Mouse (Mus musculus) forebrain, embryonic 11.5 days (tissue): ENCODE results near the gene Gng13. TPM values are rescaled to one million over a fixed set of nuclear protein-coding genes. Genes with fewer than 3 reads are reported as not detected.

Source experiments
- ATAC-seq: fragments of 200-750 bp; cut with Nextera tagmentation; replicated peaks from 2 replicates; pipeline ENCODE4 v1.8.0; 2017; ENCODE audit warnings: moderate TSS enrichment; ENCODE audit not compliant: low FRiP score
- DNase-seq: peaks from one replicate; pipeline ENCODE4 v3.0.0-alpha.2; 2017; ENCODE audit warnings: low spot score
- H3K27ac ChIP-seq: fragments of 300-500 bp; sonication (generic); 2 replicates; pipeline ENCODE4 v1.5.1; 2014; ENCODE audit warnings: low read depth, low read length
- H3K27me3 ChIP-seq: fragments of 300-500 bp; sonication (generic); 2 replicates; pipeline ENCODE4 v1.6.1; 2014; ENCODE audit warnings: mild to moderate bottlenecking, low read length, mixed read lengths; ENCODE audit not compliant: control insufficient read depth, insufficient read depth
- H3K36me3 ChIP-seq: fragments of 300-500 bp; sonication (generic); 2 replicates; pipeline ENCODE4 v1.6.1; 2014; ENCODE audit warnings: mild to moderate bottlenecking, low read length, moderate library complexity, mixed read lengths; ENCODE audit not compliant: control insufficient read depth, insufficient read depth
- H3K4me1 ChIP-seq: fragments of 300-500 bp; sonication (generic); replicated peaks from 2 replicates; pipeline ENCODE4 v1.6.1; 2014; ENCODE audit warnings: low read length, mixed read lengths; ENCODE audit not compliant: control insufficient read depth, insufficient read depth
- H3K4me2 ChIP-seq: fragments of 300-500 bp; sonication (generic); 2 replicates; pipeline ENCODE4 v1.6.1; 2014; ENCODE audit warnings: low read depth, mild to moderate bottlenecking, low read length, moderate library complexity, mixed read lengths; ENCODE audit not compliant: severe bottlenecking
- H3K4me3 ChIP-seq: fragments of 300-500 bp; sonication (generic); 2 replicates; pipeline ENCODE4 v1.5.1; 2014; ENCODE audit warnings: low read depth, low read length
- H3K9ac ChIP-seq: fragments of 300-500 bp; sonication (generic); 2 replicates; pipeline ENCODE4 v1.6.1; 2014; ENCODE audit warnings: low read length
- H3K9me3 ChIP-seq: fragments of 300-500 bp; sonication (generic); 2 replicates; pipeline ENCODE4 v1.6.1; 2016; ENCODE audit warnings: low read length, mixed read lengths; ENCODE audit not compliant: control insufficient read depth
- WGBS: fragments of 180-500 bp; shearing (Covaris S2); extraction: QIAGEN DNeasy Blood & Tissue Kit; methylation state at CpG from one replicate; pipeline ENCODE4 v1.1.7; 2014; 5-methylcytosine and 5-hydroxymethylcytosine counted together
- polyA plus RNA-seq: library from polyadenylated mRNA; unstranded; fragments of >200 nt; fragmentation: Nextera tagmentation; extraction: Ambion mirVana; gene quantifications from 2 replicates; pipeline ENCODE4 v1.2.1, GENCODE M21; 2014

The Gng13 gene
- polyA plus RNA-seq, 1 experiment from 2014 or later = 0.92 TPM

GRCm38 (mm10) chr17:25723470-25723869 lies 6.5 kb downstream of the Gng13 start:
- Histone ChIP-seq H3K9me3 (no peaks in the 10 kb centered on the region), H3K4me1 (peaks cover 17% of the 10 kb centered on the region), H3K4me3 (no peak overlapping the region), H3K27me3 (no peaks in the 10 kb centered on the region; the same call in 1 of the 2 replicates), H3K4me2 (no peak overlapping the region), H3K27ac (no peak overlapping the region), H3K9ac (no peak overlapping the region), H3K36me3 (no peaks in the 10 kb centered on the region; the same call in 1 of the 2 replicates)
- ATAC-seq (no peak), DNase-seq (no peak)
- WGBS = 98% methylated on average over 19 of the region's 19 CpGs

- Histone ChIP-seq H3K36me3 (no peaks in the 10 kb centered on the region; the same call in 1 of the 2 replicates), H3K4me2 (no peak overlapping the region), H3K4me3 (no peak overlapping the region), H3K4me1 (peaks cover 17% of the 10 kb centered on the region), H3K9me3 (no peaks in the 10 kb centered on the region), H3K27me3 (no peaks in the 10 kb centered on the region), H3K9ac (no peak overlapping the region), H3K27ac (no peak overlapping the region)
- ATAC-seq (no peak), DNase-seq (no peak)
- 76% methylated on average over 7 of the region's 7 CpGs for WGBS
Measured at GRCm38 (mm10) chr17:25723919-25724318, 6.9 kb downstream of the Gng13 start.

DNA sequence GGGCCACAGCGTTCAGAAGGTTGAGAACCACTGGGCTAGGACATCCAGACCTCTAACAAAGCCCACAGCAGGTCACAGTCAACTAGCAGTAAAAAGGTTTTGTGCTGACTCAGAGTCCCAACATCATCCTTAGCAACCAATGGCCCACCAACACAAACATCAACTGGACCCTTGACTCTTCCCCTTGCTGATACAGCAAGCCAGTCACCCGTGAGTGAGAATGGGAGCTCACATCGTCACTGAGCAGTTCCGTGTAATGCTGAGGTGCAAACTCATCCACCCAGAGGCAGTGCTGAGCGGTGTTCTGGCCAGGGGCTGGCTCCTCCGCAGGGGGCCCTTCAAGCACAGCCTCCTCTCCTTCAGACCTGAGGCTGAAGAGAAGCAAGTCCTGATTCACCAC lies 8.3 kb downstream of the Gng13 start:
- DNase-seq (no peak), ATAC-seq (no peak)
- no peak overlapping the region for H3K27ac ChIP-seq
- H3K27me3 ChIP-seq = no peaks in the 10 kb centered on the region
- no peak overlapping the region for H3K4me2 ChIP-seq
- no peaks in the 10 kb centered on the region for H3K9me3 ChIP-seq
- no peak overlapping the region for H3K9ac ChIP-seq
- no peak overlapping the region for H3K4me3 ChIP-seq
- 84% methylated on average over 6 of the region's 6 CpGs for WGBS
- H3K4me1 ChIP-seq = peaks cover 17% of the 10 kb centered on the region
- H3K36me3 ChIP-seq = no peaks in the 10 kb centered on the region; the same call in 1 of the 2 replicates

- DNase-seq (peak; percentile 98), ATAC-seq (peak; percentile 96)
- Histone ChIP-seq H3K4me1 (peaks cover 17% of the 10 kb centered on the region), H3K27ac (no peak within 1 kb of the TSS), H3K4me2 (peak within 1 kb of the TSS; percentile 93), H3K27me3 (no peaks in the 10 kb centered on the region), H3K9ac (peak within 1 kb of the TSS; percentile 77), H3K36me3 (no peaks in the 10 kb centered on the region), H3K9me3 (no peaks in the 10 kb centered on the region), H3K4me3 (peak within 1 kb of the TSS; percentile 55)
- under 1% methylated on average over 37 of the region's 37 CpGs for WGBS
Measured at GRCm38 (mm10) chr17:25727265-25728008, 10.5 kb downstream of the Gng13 start, which contains the start of the genes Chtf18 and Rpusd1. TSS of gene Chtf18 (minus strand) at chr17:25727419. TSS of gene Rpusd1 (plus strand) at chr17:25727670.

DNA sequence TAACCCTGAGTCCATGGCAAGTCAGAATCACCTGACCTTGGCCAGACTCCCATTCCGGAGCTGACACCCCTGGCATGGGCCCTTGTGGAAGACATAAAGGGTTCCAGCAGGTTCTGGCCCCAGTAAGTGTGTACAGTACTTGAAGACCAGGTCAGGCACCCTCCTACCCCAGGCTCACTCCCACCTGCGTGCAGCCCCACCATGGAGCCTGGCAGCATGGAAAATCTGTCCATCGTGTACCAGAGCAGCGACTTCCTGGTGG lies 11.0 kb downstream of the Gng13 start:
- Histone ChIP-seq H3K9ac (peak overlapping the region; percentile 72), H3K36me3 (no peaks in the 10 kb centered on the region), H3K27me3 (no peaks in the 10 kb centered on the region), H3K4me2 (peak overlapping the region; percentile 86), H3K4me3 (peak overlapping the region; percentile 55), H3K4me1 (peaks cover 17% of the 10 kb centered on the region), H3K9me3 (no peaks in the 10 kb centered on the region), H3K27ac (no peak overlapping the region)
- 0 out of 2 replicates have a peak, but pooled peaks have one; percentile 7 for ATAC-seq
- no peak for DNase-seq
- WGBS = 25% methylated on average over 4 of the region's 4 CpGs

DNA sequence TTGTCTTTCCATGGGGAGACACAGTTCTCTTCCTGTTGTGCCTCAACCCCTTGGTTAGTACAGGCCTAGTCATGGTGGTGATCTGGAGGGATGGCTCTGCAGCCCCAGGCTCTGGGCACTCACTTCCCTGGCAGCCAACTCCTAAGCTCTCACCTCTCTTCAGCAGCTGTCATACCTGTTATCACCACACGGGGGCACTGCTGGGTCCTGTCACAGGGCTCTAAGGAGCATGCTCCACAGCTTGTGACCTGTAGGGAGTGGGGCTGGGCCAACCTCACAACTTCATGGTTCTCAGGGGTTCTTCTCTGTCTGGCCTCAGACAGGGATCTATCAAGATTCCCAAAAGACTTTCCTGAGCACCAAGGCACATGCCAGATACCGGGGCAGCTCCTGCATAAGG lies 15.1 kb downstream of the Gng13 start:
- WGBS = 21% methylated on average over 2 of the region's 2 CpGs
- H3K4me1 ChIP-seq = peaks cover 7% of the 10 kb centered on the region
- H3K4me2 ChIP-seq = no peak overlapping the region
- H3K4me3 ChIP-seq = no peak overlapping the region
- no peaks in the 10 kb centered on the region for H3K27me3 ChIP-seq
- H3K9ac ChIP-seq = no peak overlapping the region
- no peak for ATAC-seq
- H3K27ac ChIP-seq = no peak overlapping the region
- no peaks in the 10 kb centered on the region for H3K9me3 ChIP-seq
- DNase-seq = peak; percentile 94
- no peaks in the 10 kb centered on the region for H3K36me3 ChIP-seq

- no peaks in the 10 kb centered on the region for H3K4me1 ChIP-seq
- no peaks in the 10 kb centered on the region for H3K36me3 ChIP-seq
- no peak overlapping the region for H3K27ac ChIP-seq
- 87% methylated on average over 5 of the region's 5 CpGs for WGBS
- H3K4me2 ChIP-seq = no peak overlapping the region
- ATAC-seq (no peak), DNase-seq (no peak)
- H3K9ac ChIP-seq = no peak overlapping the region
- no peaks in the 10 kb centered on the region for H3K9me3 ChIP-seq
- no peak overlapping the region for H3K4me3 ChIP-seq
- no peaks in the 10 kb centered on the region for H3K27me3 ChIP-seq
Measured at GRCm38 (mm10) chr17:25735246-25735645, 18.3 kb downstream of the Gng13 start.

- H3K9me3 ChIP-seq = no peaks in the 10 kb centered on the region
- DNase-seq = no peak
- no peak within 1 kb of the TSS for H3K4me3 ChIP-seq
- no peaks in the 10 kb centered on the region for H3K27me3 ChIP-seq
- no peak within 1 kb of the TSS for H3K4me2 ChIP-seq
- H3K4me1 ChIP-seq = no peaks in the 10 kb centered on the region
- no peak within 1 kb of the TSS for H3K9ac ChIP-seq
- H3K27ac ChIP-seq = no peak within 1 kb of the TSS
- 84% methylated on average over 3 of the region's 3 CpGs for WGBS
- ATAC-seq = no peak
- no peaks in the 10 kb centered on the region for H3K36me3 ChIP-seq
Measured at GRCm38 (mm10) chr17:25735745-25736144, 18.8 kb downstream of the Gng13 start, which contains the start of gene Mslnl. TSS of gene Mslnl (plus strand) at chr17:25736042.

- no peak overlapping the region for H3K4me3 ChIP-seq
Measured at GRCm38 (mm10) chr17:25738861-25739260, 21.9 kb downstream of the Gng13 start.

More at GRCm38 (mm10) chr17:25738861-25739260, 21.9 kb downstream of the Gng13 start:
- no peaks in the 10 kb centered on the region for H3K36me3 ChIP-seq
- H3K27me3 ChIP-seq = no peaks in the 10 kb centered on the region
- no peak overlapping the region for H3K27ac ChIP-seq
- H3K4me2 ChIP-seq = no peak overlapping the region
- ATAC-seq (no peak), DNase-seq (no peak)
- no peaks in the 10 kb centered on the region for H3K4me1 ChIP-seq
- H3K9ac ChIP-seq = no peak overlapping the region
- 84% methylated on average over 7 of the region's 7 CpGs for WGBS
- H3K9me3 ChIP-seq = no peaks in the 10 kb centered on the region
